Mouse (Mus musculus) A20 (cell line): ENCODE data around the gene Mast3.

ENCODE experiments used
- DNase-seq: peaks from one replicate; pipeline ENCODE4 v3.0.0-alpha.2; 2011; ENCODE audit warnings: low read depth, low spot score

The Mast3 gene

GRCm38 (mm10) chr8:70776496-70777444, 28.1 kb downstream of the Mast3 start, which contains the start of gene Pik3r2:
Gene Pik3r2, minus strand, starts transcription at chr8:70776713.
- peak; percentile 96 for DNase-seq

GRCm38 (mm10) chr8:70775851-70776495, 28.9 kb downstream of the Mast3 start:
- DNase-seq, result no peak

DNA sequence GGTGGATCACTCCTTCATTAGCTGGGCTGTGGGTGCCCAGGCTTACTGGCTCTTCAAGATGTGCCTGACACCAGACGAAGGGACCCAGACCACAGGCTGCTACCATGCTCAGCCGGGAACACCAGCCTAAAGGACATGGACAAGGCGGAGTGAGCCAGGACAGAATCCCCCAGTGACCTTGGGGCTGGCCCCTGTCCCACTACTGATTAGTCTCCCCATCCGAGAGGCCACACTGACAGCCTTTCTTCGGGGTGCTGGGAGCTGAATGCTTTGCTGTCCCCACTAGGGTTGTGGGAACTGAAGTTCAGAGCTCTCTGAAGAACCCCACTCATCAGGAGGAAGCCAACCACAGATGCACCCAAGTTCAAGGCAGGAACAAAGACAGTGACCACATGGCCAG, 29.6 kb downstream of the Mast3 start:
- DNase-seq, result no peak

DNA sequence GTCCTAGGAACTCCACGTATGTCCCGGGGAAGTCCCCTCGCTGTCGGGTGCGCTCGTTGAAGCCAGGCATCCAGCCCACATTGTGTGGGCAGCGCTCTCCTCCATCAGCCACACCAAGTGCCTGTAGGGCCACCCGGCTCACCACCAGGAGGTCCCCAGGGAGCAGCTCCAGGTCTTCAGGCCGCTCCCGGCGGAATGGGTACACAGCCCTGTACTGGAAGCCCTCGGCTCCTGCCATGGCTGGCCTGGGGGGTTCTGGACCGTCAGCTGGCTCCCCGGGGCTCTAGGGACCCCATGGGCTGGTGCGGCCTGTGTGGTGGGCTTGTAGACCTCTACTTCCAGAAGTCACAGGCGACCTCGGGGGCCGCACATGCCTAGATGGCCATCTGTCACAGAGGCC, 30.1 kb downstream of the Mast3 start:
- DNase-seq, result no peak

GRCm38 (mm10) chr8:70773833-70774232, 31.0 kb downstream of the Mast3 start:
- peak; percentile 45 for DNase-seq

DNA sequence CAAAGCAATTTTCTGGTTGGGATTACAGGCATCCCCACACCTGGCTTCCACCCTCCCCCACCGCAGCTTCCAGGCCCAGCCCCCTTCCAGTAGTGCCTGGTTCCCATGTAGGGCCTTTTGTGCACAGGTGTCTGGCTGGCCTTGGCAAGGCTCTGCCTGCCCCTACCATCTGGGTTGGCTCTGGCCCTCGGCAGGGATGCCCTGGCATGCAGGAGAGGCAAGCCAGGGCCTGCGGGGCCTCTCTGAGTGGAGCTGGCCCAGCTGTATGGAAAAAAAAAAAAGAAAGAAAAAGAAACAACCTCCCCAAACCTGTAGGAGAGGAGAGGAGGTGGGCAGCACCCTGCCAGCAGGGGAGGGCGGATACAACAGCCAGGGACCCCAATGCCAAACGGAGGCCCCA, 31.4 kb downstream of the Mast3 start:
- no peak for DNase-seq

GRCm38 (mm10) chr8:70772890-70773289, 32.0 kb downstream of the Mast3 start:
- peak; percentile 88 for DNase-seq

GRCm38 (mm10) chr8:70772075-70772474, 32.8 kb downstream of the Mast3 start:
- DNase-seq, result no peak

- peak; percentile 56 for DNase-seq
Measured at GRCm38 (mm10) chr8:70771217-70771616, 33.6 kb downstream of the Mast3 start.

DNA sequence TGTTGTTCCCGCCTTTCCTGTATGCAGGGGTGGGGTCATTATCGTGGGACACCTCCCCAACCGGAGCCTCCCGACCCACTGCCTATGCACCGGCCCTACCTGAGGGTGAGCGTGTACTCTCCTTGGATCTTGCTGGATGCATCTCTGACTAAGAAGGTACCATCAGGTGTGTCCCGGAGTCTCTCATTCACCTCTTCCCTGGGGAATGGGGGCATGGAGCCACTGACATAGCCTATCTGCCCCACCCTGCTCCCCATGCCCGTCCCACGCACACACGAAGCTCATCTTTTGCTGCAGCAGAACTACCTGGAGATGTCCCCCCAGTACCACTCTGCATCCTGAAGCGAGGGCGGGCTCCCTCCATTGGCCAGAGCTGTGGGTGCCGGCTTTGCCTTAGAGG, 34.1 kb downstream of the Mast3 start:
- no peak for DNase-seq

- DNase-seq, result no peak
Measured at GRCm38 (mm10) chr8:70769858-70770257, 35.0 kb downstream of the Mast3 start.

DNA sequence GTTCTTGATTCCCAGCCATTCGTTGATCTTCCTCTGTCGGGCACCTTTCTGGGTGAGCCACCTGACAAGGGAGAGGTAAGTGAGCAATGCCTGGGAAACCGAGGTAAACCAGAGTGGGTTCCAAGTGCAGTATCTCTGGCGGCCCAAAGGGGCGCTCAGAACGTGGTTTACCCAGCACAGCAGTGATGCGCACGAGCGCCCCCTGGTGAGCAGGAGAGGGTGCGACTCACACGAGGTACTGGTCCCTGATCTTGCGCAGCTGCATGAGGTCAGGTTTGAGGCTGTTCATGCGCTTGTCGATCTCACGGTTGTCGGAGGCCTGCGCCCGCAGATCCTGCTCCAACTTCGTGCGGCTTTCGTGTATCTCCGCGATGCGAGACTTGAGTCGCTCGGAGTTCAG, 35.5 kb downstream of the Mast3 start:
- peak; percentile 97 for DNase-seq

GRCm38 (mm10) chr8:70768956-70769355, 35.9 kb downstream of the Mast3 start:
- peak; percentile 76 for DNase-seq

DNA sequence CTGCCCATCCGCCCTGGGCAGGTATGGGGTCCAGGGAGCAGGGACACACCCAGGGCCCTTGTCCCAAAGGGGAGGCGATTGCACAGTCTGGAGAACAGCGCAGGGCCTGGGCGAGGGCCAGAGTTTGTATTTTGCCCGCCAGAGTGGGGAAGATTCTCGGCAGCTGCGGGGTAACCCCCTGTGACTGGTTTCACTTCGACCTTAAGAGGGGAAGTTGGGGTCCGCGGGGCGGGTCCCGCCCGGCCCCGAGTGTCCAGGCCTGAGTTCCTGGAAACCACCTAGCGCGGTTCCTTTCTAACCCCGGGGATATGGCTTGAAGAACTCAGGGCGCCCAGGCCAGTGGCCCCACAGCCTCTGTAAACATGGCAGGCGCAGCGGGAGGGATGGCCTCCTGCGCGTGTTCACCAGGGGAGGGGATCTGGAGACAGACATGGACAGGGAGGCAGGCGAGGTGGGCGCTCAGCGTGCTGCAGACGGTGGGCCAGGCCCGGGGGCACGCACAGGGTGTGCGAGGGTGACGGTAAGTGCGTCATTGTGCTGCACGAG, 36.5 kb downstream of the Mast3 start:
- DNase-seq, result peak; percentile 95

DNA sequence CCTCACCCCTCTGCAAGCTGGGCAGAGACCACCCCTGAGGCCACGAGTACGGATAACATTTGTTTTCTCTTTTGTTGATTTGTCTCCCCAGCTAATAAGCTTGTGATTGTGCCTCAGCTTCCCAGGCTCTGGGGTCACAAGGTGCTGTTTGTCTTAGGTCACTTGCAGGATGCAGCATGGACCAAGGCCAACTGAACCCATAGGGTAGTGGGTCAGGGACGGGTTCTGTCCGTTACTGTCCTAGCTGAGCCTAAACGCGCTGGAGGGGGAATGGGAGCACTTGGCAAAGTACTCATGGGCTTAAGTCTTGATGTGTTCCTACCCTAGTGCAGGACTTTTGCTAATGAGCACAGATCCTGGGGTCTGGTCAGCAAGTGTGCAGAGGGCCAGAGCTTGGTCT, 37.4 kb downstream of the Mast3 start:
- DNase-seq, result no peak

DNA sequence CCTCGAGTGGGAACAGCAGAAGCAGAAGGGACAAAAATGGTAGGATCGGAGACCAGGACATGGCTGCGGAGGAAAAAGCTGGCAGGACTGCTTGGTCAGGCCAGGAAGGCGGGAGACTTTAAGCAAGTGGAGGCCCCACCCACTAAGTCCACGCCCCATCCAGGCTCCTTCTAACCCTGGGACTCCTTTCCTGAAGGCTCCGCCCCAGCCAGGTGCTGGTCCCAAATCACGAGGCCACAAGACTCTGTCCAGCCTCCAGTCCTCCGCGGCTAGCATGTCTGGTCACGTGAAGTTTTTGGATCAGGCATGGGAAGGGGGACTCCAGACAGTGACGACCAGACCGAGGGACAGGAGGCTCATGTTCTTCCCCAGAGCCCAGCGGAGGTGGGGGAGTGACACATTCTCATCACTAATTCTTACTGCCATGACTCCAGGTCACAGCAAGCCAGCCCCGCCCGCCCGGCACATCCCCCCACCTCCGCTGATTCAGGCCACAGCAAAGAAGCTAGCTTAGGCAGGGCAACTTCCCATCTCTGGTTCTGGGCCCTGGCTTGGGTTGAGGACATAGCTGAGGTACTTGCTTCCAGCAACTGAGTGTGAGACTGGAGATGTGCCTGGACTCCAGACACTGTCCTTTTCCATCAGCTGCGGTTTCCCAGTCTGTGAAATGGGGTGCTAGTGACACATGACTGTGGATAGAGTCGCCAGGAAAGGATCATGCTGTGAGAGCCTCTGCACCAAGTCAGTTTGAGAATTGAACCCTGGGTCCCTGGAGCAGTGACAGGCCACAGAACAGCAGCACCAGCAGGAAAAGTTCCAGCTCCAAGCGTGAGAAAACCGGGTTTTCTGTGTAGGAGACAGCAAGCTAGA, 38.0 kb downstream of the Mast3 start:
- peak; percentile 87 for DNase-seq

- DNase-seq, result peak; percentile 88
Measured at GRCm38 (mm10) chr8:70765838-70766570, 38.9 kb downstream of the Mast3 start.

GRCm38 (mm10) chr8:70765329-70765728, 39.5 kb downstream of the Mast3 start:
- peak; percentile 72 for DNase-seq

GRCm38 (mm10) chr8:70764676-70765075, 40.2 kb downstream of the Mast3 start:
- no peak for DNase-seq

GRCm38 (mm10) chr8:70764026-70764425, 40.8 kb downstream of the Mast3 start:
- DNase-seq, result no peak

DNA sequence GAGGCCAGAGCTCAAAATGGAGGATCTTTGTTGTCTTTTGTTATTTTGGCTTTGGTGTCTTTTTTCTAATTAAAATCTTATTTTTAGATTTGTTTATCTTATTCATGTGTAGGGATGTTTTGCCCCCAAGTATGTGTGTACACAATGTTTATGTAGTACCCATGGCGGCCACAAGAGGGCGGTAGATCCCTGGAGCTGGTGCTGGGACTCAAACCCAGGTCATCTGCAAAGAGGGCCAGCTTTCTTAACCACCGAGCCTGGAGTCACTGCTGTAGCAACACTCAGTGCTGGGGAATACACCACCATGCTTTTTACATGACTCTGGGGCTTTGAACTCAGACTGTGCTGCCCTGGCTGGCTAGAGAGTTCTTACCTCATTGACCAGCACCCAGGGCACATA, 41.5 kb downstream of the Mast3 start:
- peak; percentile 80 for DNase-seq
